Mouse (Mus musculus): Measurements from ENCODE around the gene Spin1.
"Not testable (repeated sequence)": the region's sequence is repeated elsewhere in the genome, so short reads cannot be mapped to it uniquely, and the experiment has no call there.

The Spin1 gene

GRCm38 (mm10) chr13:51095196-51095715 is 5.4 kb upstream of the Spin1 start:
- no peak for DNase-seq

- DNase-seq = no peak
Measured at GRCm38 (mm10) chr13:51096644-51097043, 4.0 kb upstream of the Spin1 start.

GRCm38 (mm10) chr13:51099560-51100232 is 984 bp upstream of the Spin1 start:
- peak in 1 of 2 experiments; percentile 34 for DNase-seq

GRCm38 (mm10) chr13:51101016-51101776 is 516 bp downstream of the Spin1 start:
- DNase-seq = peak; percentile 71 to 73

- DNase-seq = no peak
Measured at GRCm38 (mm10) chr13:51101777-51102132, 1.1 kb downstream of the Spin1 start.

GRCm38 (mm10) chr13:51103111-51103725 is 2.5 kb downstream of the Spin1 start:
- DNase-seq = no peak

GRCm38 (mm10) chr13:51103861-51104650 is 3.4 kb downstream of the Spin1 start:
- DNase-seq = no peak

- no peak for DNase-seq
Measured at GRCm38 (mm10) chr13:51105861-51106655, 5.4 kb downstream of the Spin1 start.

- no peak for DNase-seq
Measured at GRCm38 (mm10) chr13:51106816-51107215, 6.1 kb downstream of the Spin1 start.

- DNase-seq = no peak
Measured at GRCm38 (mm10) chr13:51109517-51109916, 8.8 kb downstream of the Spin1 start.

GRCm38 (mm10) chr13:51114398-51114797 is 13.7 kb downstream of the Spin1 start:
- DNase-seq = not testable (repeated sequence)

- no peak for DNase-seq
Measured at GRCm38 (mm10) chr13:51115762-51116161, 15.1 kb downstream of the Spin1 start.

GRCm38 (mm10) chr13:51120734-51121133 is 20.1 kb downstream of the Spin1 start:
- no peak for DNase-seq

GRCm38 (mm10) chr13:51121966-51122365 is 21.3 kb downstream of the Spin1 start:
- no peak for DNase-seq

GRCm38 (mm10) chr13:51122771-51123170 is 22.1 kb downstream of the Spin1 start:
- no peak for DNase-seq

GRCm38 (mm10) chr13:51125357-51125756 is 24.7 kb downstream of the Spin1 start:
- no peak for DNase-seq

GRCm38 (mm10) chr13:51127906-51128305 is 27.2 kb downstream of the Spin1 start:
- no peak for DNase-seq

- DNase-seq = peak in 1 of 2 experiments; percentile 35
Measured at GRCm38 (mm10) chr13:51128417-51128816, 27.7 kb downstream of the Spin1 start.

GRCm38 (mm10) chr13:51131179-51131578 is 30.5 kb downstream of the Spin1 start:
- DNase-seq = no peak

GRCm38 (mm10) chr13:51136315-51136714 is 35.6 kb downstream of the Spin1 start:
- no peak for DNase-seq

GRCm38 (mm10) chr13:51136996-51137701 is 36.5 kb downstream of the Spin1 start:
- no peak for DNase-seq

Measured in lung, postnatal 4 days (tissue).